Comparison of ENCODE assay signal across 8 mouse cellular contexts in the genomic region with DNA sequence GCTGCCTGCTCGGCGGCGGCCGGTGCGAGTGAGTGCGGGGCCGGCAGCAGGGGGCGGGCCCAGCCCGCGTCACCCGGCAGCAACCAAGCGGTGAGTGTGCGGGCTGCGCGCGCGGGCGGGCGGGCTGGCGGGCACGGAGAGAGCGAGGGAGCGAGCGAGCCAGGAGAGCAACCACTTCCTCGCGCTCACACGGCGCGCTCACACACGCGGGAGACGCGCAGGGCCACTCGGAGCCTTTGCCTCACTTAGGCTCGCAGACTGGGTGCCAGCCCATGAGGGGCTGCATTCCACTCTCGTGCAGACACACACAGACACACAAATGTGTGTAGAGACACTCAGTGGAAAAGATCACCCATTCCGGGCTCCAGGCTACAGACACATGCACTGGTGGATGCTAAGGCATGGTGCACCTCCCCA. TPM values are rescaled to one million over a fixed set of nuclear protein-coding genes. Genes with fewer than 3 reads are reported as not detected.
DNase-seq lines count a peak whose midpoint lies in the region; ATAC-seq lines count a peak whose summit lies in the region.

A gene (minus strand): TSS at position 21 of the 417 bp plus-strand sequence.

- ATAC-seq in megakaryocyte, adult 5-6 weeks (ENCODE audit: poor library complexity, severe bottlenecking), result no peak
- no peak for ATAC-seq in liver, embryonic 15.5 days (ENCODE audit: insufficient read depth)

- no peak within 1 kb of the TSS for H3K27ac ChIP-seq in liver, embryonic 15.5 days (replicated peaks)

- H3K4me2 ChIP-seq in liver, embryonic 15.5 days, result peak within 1 kb of the TSS; percentile 51

- 5% methylated on average over 37 of the region's 37 CpGs for WGBS in liver, embryonic 15.5 days (ENCODE audit: insufficient replicate concordance)

- H3K9me3 ChIP-seq in megakaryocyte, embryonic 14.5 days, result 0 out of 2 replicates have a peak, but pooled peaks cover 7% of the 10 kb centered on the region
- no peaks in the 10 kb centered on the region for H3K9me3 ChIP-seq in liver, embryonic 15.5 days (replicated peaks)

- no peak within 1 kb of the TSS for H3K9ac ChIP-seq in liver, embryonic 15.5 days

- H3K4me1 ChIP-seq in megakaryocyte, embryonic 14.5 days, result peaks cover 13% of the 10 kb centered on the region
- H3K4me1 ChIP-seq in liver, embryonic 15.5 days (replicated peaks), result peaks cover 5% of the 10 kb centered on the region

- peaks cover 99% of the 10 kb centered on the region for H3K27me3 ChIP-seq in megakaryocyte, embryonic 14.5 days (replicated peaks)
- H3K27me3 ChIP-seq in liver, embryonic 15.5 days, result peaks cover 73% of the 10 kb centered on the region

- no peaks in the 10 kb centered on the region for H3K36me3 ChIP-seq in megakaryocyte, embryonic 14.5 days (replicated peaks; ENCODE audit: low read length)
- H3K36me3 ChIP-seq in liver, embryonic 15.5 days (replicated peaks), result no peaks in the 10 kb centered on the region

- DNase-seq in cerebellum, adult 9-11 months, result peak; percentile 70
- DNase-seq in frontal cortex, postnatal 36 days (ENCODE audit: low spot score in 2 of 2), result peak; percentile 61 to 72
- DNase-seq in layer of hippocampus, adult 8-10 months (ENCODE audit: low spot score in 2 of 2), result peak; percentile 46 to 74
- DNase-seq in retina, embryonic 14.5 days (ENCODE audit: low spot score), result peak; percentile 51
- no peak for DNase-seq in urinary bladder, postnatal 10 days (ENCODE audit: low spot score)

- H3K4me3 ChIP-seq in megakaryocyte, embryonic 14.5 days (replicated peaks), result peak within 1 kb of the TSS; percentile 69
- peak within 1 kb of the TSS; percentile 37 for H3K4me3 ChIP-seq in liver, embryonic 15.5 days (replicated peaks)

RNA-seq across cellular contexts. Expression of the gene that starts here (rescaled TPM):
- not detected in 2 replicates for polyA plus RNA-seq in megakaryocyte, embryonic 14.5 days (2012; ENCODE audit: insufficient read depth, low replicate concordance)
- not detected in 2 replicates for total RNA-seq in megakaryocyte, adult 5-6 weeks (2015)
- not detected in 2 replicates for total RNA-seq in megakaryocyte, adult 5-6 weeks (2017)
- total RNA-seq in layer of hippocampus, adult 8-10 months (2022), result 100 to 1,000 TPM in 2 of 4 experiments, 10 to 100 TPM in 2; 60.4 to 104 (median 86.0) TPM
- 0.02 TPM in 1 of 2 replicates, not detected in the other for polyA plus RNA-seq in liver, embryonic 15.5 days (2015; fragmentation: Nextera tagmentation; extraction: Ambion mirVana)

Comparison
In these comparisons a context has a peak if more than half of its experiments do, and no peak if none do; other contexts are left out.
1. RNA of the gene that starts here (total RNA-seq): 60.4 to 104 TPM in layer of hippocampus, adult 8-10 months; not detected in megakaryocyte, adult 5-6 weeks; every median in the first group is over 10 times any median in the second.